Mouse (Mus musculus): ENCODE measurements around the gene Stat3. TPM values are rescaled to one million over a fixed set of nuclear protein-coding genes. Genes with fewer than 3 reads are reported as not detected.
A peak's percentile ranks its signal among the peaks of the same experiment; 100 is the strongest.

The Stat3 gene
- polyA plus RNA-seq, 1 experiment from 2014 or later: 39.4 TPM

DNA sequence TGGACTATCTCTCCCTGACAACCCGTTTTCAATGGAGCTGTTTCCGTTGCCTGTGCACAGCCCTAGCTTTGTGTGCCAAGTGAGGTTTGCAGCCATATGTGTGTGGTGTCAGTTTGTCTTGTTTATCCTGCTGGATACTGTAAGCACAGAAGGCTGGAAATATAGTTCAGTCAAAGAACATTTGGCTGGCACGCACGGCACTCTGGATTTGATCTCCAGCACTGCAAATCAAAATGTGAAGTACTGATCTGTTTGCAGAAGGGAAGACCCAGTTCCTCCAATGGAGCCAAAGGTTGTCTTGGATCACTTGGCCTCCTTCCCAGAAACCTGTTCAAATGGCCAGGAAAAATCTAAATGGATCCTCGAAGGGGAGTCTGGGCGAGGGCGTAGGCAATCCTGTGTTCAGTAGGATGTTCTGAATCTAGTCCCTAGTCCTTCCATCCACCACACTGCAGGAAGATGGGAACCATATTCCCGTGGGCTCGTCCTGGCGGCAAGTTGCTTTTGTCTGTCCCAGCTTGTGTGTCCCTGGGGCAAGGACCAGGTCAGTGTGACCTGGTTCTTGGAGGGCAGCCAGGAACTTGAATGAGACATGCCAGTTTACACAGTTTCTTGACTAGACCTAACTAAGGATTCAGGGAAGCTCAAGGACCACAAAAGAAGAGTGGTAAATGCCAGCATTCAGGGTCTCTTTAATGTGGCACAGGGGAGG is 68.9 kb downstream of the Stat3 start:
- H3K36me3 ChIP-seq (ENCODE audit: control insufficient read depth, insufficient read depth, low read length): no peaks in the 10 kb centered on the region
- DNase-seq (ENCODE audit: low spot score): no peak
- H3K27me3 ChIP-seq (ENCODE audit: control insufficient read depth, insufficient read depth, low read length): no peaks in the 10 kb centered on the region
- H3K4me3 ChIP-seq (ENCODE audit: low read depth, low read length): no peak overlapping the region
- ATAC-seq (ENCODE audit: insufficient number of reproducible peaks, low FRiP score, low TSS enrichment, low read depth): no peak
- H3K9me3 ChIP-seq (ENCODE audit: control insufficient read depth, low read length): no peaks in the 10 kb centered on the region
- H3K27ac ChIP-seq (replicated peaks; ENCODE audit: low read depth, low read length): no peak overlapping the region
- H3K9ac ChIP-seq (ENCODE audit: low read length): no peak overlapping the region
- WGBS: 87% methylated on average over 10 of the region's 10 CpGs
- no peaks in the 10 kb centered on the region for H3K4me1 ChIP-seq (ENCODE audit: control insufficient read depth, insufficient read depth, low read length)
- no peak overlapping the region for H3K4me2 ChIP-seq (ENCODE audit: low read depth, severe bottlenecking)

DNA sequence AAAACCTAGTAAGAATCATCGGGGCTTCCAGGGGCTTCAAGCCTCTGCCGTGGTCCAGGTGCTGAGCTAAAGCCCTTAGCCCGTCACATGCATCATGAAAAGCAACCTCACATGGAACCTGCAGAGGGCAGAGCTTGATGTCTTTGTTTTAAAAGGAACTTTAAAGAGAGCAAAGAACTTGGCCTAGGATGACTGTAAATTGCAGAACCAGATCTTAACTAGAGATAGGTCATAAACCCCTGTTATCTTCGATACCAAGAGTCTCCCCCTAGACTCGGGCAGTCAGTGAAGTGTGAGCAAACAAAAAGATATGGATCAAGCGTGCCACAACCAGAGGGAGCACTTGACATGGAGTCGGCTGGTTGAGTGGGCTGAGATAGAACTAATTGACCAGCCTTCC is 73.7 kb downstream of the Stat3 start:
- Histone ChIP-seq H3K9ac (ENCODE audit: low read length) (no peak overlapping the region), H3K4me3 (ENCODE audit: low read depth, low read length) (no peak overlapping the region), H3K36me3 (ENCODE audit: control insufficient read depth, insufficient read depth, low read length) (no peaks in the 10 kb centered on the region), H3K27ac (replicated peaks; ENCODE audit: low read depth, low read length) (no peak overlapping the region), H3K27me3 (ENCODE audit: control insufficient read depth, insufficient read depth, low read length) (peaks cover 2% of the 10 kb centered on the region; the same call in 1 of the 2 replicates), H3K9me3 (ENCODE audit: control insufficient read depth, low read length) (no peaks in the 10 kb centered on the region), H3K4me2 (ENCODE audit: low read depth, severe bottlenecking) (no peak overlapping the region), H3K4me1 (ENCODE audit: control insufficient read depth, insufficient read depth, low read length) (peaks cover 2% of the 10 kb centered on the region; the same call in 1 of the 2 replicates)
- ATAC-seq (ENCODE audit: insufficient number of reproducible peaks, low FRiP score, low TSS enrichment, low read depth) (no peak), DNase-seq (ENCODE audit: low spot score) (no peak)
- 83% methylated on average over 7 of the region's 7 CpGs for WGBS

DNA sequence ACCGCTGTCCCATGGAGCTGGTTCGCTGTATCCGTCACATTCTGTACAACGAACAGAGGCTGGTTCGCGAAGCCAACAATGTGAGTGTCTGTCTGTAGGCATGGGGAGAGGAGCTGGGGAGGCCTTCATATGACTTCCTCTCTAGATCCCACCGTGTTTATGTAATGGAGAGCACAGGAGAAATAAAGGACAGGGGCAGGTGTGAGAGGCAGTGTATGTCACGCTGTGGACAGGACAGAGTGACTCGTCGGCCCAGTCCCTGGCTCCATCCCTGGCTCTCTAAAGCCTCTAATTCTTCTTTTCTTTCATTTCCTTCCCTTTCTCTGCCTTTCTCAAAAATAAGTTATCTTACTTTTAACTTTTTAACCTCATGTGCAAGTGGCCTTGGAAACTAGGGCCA is 76.2 kb downstream of the Stat3 start:
- 88% methylated on average over 10 of the region's 10 CpGs for WGBS
- no peaks in the 10 kb centered on the region for H3K9me3 ChIP-seq (ENCODE audit: control insufficient read depth, low read length)
- no peak overlapping the region for H3K9ac ChIP-seq (ENCODE audit: low read length)
- no peaks in the 10 kb centered on the region for H3K36me3 ChIP-seq (ENCODE audit: control insufficient read depth, insufficient read depth, low read length)
- H3K4me3 ChIP-seq (ENCODE audit: low read depth, low read length): no peak overlapping the region
- no peak overlapping the region for H3K27ac ChIP-seq (replicated peaks; ENCODE audit: low read depth, low read length)
- peaks cover 9% of the 10 kb centered on the region; the same call in 1 of the 2 replicates for H3K27me3 ChIP-seq (ENCODE audit: control insufficient read depth, insufficient read depth, low read length)
- H3K4me2 ChIP-seq (ENCODE audit: low read depth, severe bottlenecking): no peak overlapping the region
- ATAC-seq (ENCODE audit: insufficient number of reproducible peaks, low FRiP score, low TSS enrichment, low read depth) (no peak), DNase-seq (ENCODE audit: low spot score) (no peak)
- peaks cover 4% of the 10 kb centered on the region; the same call in 1 of the 2 replicates for H3K4me1 ChIP-seq (ENCODE audit: control insufficient read depth, insufficient read depth, low read length)

DNA sequence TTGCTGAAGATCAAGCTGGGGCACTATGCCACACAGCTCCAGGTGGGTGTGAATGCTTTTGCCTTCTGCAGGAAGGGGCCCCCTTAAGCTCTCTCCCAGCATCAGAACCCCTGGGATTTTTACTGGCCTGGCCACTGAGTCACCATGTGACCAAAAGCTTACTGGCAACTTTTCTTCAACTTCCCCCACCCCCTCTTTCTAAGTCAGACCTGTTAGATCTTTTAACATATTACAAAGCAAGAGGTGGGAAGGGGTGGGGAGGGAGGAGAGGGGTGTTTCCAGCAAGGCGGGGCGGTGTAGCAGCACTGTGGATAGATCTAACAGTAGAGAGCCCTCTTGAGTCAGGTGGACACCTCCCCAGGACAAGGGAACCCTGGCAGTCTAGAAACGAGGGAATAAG is 77.5 kb downstream of the Stat3 start:
- WGBS: 25% methylated on average over 3 of the region's 3 CpGs
- H3K27me3 ChIP-seq (ENCODE audit: control insufficient read depth, insufficient read depth, low read length): peaks cover 9% of the 10 kb centered on the region; the same call in 1 of the 2 replicates
- H3K4me2 ChIP-seq (ENCODE audit: low read depth, severe bottlenecking): no peak overlapping the region

DNA sequence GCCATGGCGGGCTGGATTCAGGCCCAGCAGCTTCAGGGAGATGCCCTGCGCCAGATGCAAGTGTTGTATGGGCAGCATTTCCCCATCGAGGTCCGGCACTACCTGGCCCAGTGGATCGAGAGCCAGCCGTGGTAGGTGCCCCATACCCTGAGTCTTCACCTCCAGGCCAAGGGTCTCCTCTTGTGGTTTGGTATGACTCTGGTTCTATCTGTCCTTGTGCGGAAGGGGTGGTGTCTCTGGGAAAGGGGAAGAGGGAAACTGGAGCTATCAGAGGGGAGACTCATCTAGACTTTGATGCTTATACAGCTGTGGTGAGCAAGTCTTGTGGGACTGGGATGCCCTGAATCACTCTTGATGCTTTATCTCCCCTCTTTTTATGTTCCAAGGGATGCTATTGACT is 78.0 kb downstream of the Stat3 start:
- Histone ChIP-seq H3K4me3 (ENCODE audit: low read depth, low read length) (no peak overlapping the region), H3K27ac (replicated peaks; ENCODE audit: low read depth, low read length) (no peak overlapping the region), H3K9me3 (ENCODE audit: control insufficient read depth, low read length) (no peaks in the 10 kb centered on the region), H3K4me1 (ENCODE audit: control insufficient read depth, insufficient read depth, low read length) (peaks cover 4% of the 10 kb centered on the region; the same call in 1 of the 2 replicates), H3K27me3 (ENCODE audit: control insufficient read depth, insufficient read depth, low read length) (peaks cover 9% of the 10 kb centered on the region; the same call in 1 of the 2 replicates), H3K4me2 (ENCODE audit: low read depth, severe bottlenecking) (no peak overlapping the region), H3K36me3 (ENCODE audit: control insufficient read depth, insufficient read depth, low read length) (no peaks in the 10 kb centered on the region), H3K9ac (ENCODE audit: low read length) (no peak overlapping the region)
- no peak for ATAC-seq (ENCODE audit: insufficient number of reproducible peaks, low FRiP score, low TSS enrichment, low read depth)
- 86% methylated on average over 7 of the region's 7 CpGs for whole genome bisulfite sequencing
- no peak for DNase-seq (ENCODE audit: low spot score)

More for the DNA sequence above, 77.5 kb downstream of the Stat3 start:
- ATAC-seq (ENCODE audit: insufficient number of reproducible peaks, low FRiP score, low TSS enrichment, low read depth) (no peak), DNase-seq (ENCODE audit: low spot score) (no peak)
- no peaks in the 10 kb centered on the region for H3K9me3 ChIP-seq (ENCODE audit: control insufficient read depth, low read length)
- H3K4me1 ChIP-seq (ENCODE audit: control insufficient read depth, insufficient read depth, low read length): peaks cover 4% of the 10 kb centered on the region; the same call in 1 of the 2 replicates
- no peak overlapping the region for H3K27ac ChIP-seq (replicated peaks; ENCODE audit: low read depth, low read length)
- H3K4me3 ChIP-seq (ENCODE audit: low read depth, low read length): no peak overlapping the region
- H3K9ac ChIP-seq (ENCODE audit: low read length): no peak overlapping the region
- no peaks in the 10 kb centered on the region for H3K36me3 ChIP-seq (ENCODE audit: control insufficient read depth, insufficient read depth, low read length)

DNA sequence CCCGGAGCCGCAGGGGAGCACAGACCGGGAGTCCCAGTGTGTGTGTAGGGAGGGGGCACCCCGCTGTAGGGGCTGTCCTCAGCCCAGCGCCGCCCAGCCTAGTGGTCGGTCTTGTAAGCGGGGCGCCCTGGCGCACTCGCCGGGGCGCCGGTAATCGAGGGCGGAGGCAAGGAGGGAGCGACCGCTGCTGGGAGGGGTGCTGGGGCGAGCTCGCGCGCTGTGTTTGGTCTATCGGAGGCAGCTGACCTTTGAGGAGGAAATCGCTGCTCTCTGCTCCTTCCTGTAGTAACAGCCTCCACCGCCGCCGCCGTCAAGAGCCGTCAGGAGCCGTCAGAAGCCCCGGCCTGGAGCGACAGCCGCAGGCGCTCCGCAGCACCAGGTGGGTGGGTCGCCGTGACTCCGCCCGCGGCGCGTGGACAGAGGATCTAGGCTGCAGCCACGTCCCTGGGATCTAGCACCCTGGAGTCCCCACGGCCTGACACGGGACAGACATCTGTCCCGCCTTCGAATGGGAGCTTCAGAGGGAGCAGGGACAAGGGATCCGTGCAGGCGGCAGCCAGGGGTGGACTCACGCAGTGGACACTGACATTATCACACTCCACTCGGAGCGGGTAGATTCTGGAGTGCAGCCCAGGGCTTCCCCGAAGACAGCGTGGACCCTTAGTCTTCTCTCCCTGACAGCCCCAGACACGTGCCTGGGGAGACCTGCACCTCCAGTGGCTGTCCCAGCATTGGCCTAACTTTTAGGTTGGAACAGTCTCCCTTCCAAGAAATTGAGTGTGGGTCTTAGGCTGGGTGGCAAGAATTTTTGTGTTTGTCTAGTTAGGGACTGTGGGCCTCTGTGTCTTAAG is 78.9 kb downstream of the Stat3 start:
- no peaks in the 10 kb centered on the region for H3K36me3 ChIP-seq (ENCODE audit: control insufficient read depth, insufficient read depth, low read length)
- DNase-seq (ENCODE audit: low spot score): peak; percentile 81
- peak overlapping the region; percentile 51 for H3K4me3 ChIP-seq (ENCODE audit: low read depth, low read length)
- WGBS: 3% methylated on average over 54 of the region's 55 CpGs
- peak; percentile 68 for ATAC-seq (ENCODE audit: insufficient number of reproducible peaks, low FRiP score, low TSS enrichment, low read depth)
- H3K4me2 ChIP-seq (ENCODE audit: low read depth, severe bottlenecking): peak overlapping the region; percentile 73
- peaks cover 4% of the 10 kb centered on the region; the same call in 1 of the 2 replicates for H3K4me1 ChIP-seq (ENCODE audit: control insufficient read depth, insufficient read depth, low read length)
- peak overlapping the region; percentile 47 for H3K9ac ChIP-seq (ENCODE audit: low read length)
- no peaks in the 10 kb centered on the region for H3K9me3 ChIP-seq (ENCODE audit: control insufficient read depth, low read length)
- H3K27ac ChIP-seq (replicated peaks; ENCODE audit: low read depth, low read length): no peak overlapping the region
- peaks cover 9% of the 10 kb centered on the region; the same call in 1 of the 2 replicates for H3K27me3 ChIP-seq (ENCODE audit: control insufficient read depth, insufficient read depth, low read length)

- no peak overlapping the region for H3K9ac ChIP-seq (ENCODE audit: low read length)
- no peak for DNase-seq (ENCODE audit: low spot score)
- 37% methylated on average over 6 of the region's 6 CpGs for WGBS
- H3K4me3 ChIP-seq (ENCODE audit: low read depth, low read length): peak overlapping the region; percentile 51
- no peaks in the 10 kb centered on the region for H3K9me3 ChIP-seq (ENCODE audit: control insufficient read depth, low read length)
- no peak for ATAC-seq (ENCODE audit: insufficient number of reproducible peaks, low FRiP score, low TSS enrichment, low read depth)
- peaks cover 4% of the 10 kb centered on the region; the same call in 1 of the 2 replicates for H3K4me1 ChIP-seq (ENCODE audit: control insufficient read depth, insufficient read depth, low read length)
- H3K36me3 ChIP-seq (ENCODE audit: control insufficient read depth, insufficient read depth, low read length): no peaks in the 10 kb centered on the region
- no peak overlapping the region for H3K27ac ChIP-seq (replicated peaks; ENCODE audit: low read depth, low read length)
- peaks cover 9% of the 10 kb centered on the region; the same call in 1 of the 2 replicates for H3K27me3 ChIP-seq (ENCODE audit: control insufficient read depth, insufficient read depth, low read length)
- H3K4me2 ChIP-seq (ENCODE audit: low read depth, severe bottlenecking): peak overlapping the region; percentile 73
Observed at GRCm38 (mm10) chr11:100859579-100860075, 79.7 kb downstream of the Stat3 start.

GRCm38 (mm10) chr11:100858935-100859578 is 80.3 kb downstream of the Stat3 start, which contains the start of gene Stat5a:
Gene Stat5a, plus strand, starts transcription at chr11:100859351.
- Histone ChIP-seq H3K4me2 (ENCODE audit: low read depth, severe bottlenecking) (peak within 1 kb of the TSS; percentile 73), H3K9ac (ENCODE audit: low read length) (peak within 1 kb of the TSS; percentile 47; the same call in 1 of the 2 replicates), H3K27ac (replicated peaks; ENCODE audit: low read depth, low read length) (no peak within 1 kb of the TSS), H3K4me1 (ENCODE audit: control insufficient read depth, insufficient read depth, low read length) (peaks cover 4% of the 10 kb centered on the region; the same call in 1 of the 2 replicates), H3K27me3 (ENCODE audit: control insufficient read depth, insufficient read depth, low read length) (peaks cover 9% of the 10 kb centered on the region; the same call in 1 of the 2 replicates), H3K4me3 (ENCODE audit: low read depth, low read length) (peak within 1 kb of the TSS; percentile 51), H3K36me3 (ENCODE audit: control insufficient read depth, insufficient read depth, low read length) (no peaks in the 10 kb centered on the region), H3K9me3 (ENCODE audit: control insufficient read depth, low read length) (no peaks in the 10 kb centered on the region)
- no peak for ATAC-seq (ENCODE audit: insufficient number of reproducible peaks, low FRiP score, low TSS enrichment, low read depth)
- DNase-seq (ENCODE audit: low spot score): no peak
- 54% methylated on average over 9 of the region's 9 CpGs for WGBS
